Mouse (Mus musculus) hindbrain, embryonic 11.5 days (tissue): ENCODE measurements around the gene Thap12. TPM values are rescaled to one million over a fixed set of nuclear protein-coding genes. Genes with fewer than 3 reads are reported as not detected.
A peak's percentile ranks its signal among the peaks of the same experiment; 100 is the strongest.

Experiments
- ATAC-seq: fragments of 200-750 bp; cut with Nextera tagmentation; 2 replicates; pipeline ENCODE4 v1.8.0; 2017; ENCODE audit warnings: mild to moderate bottlenecking, moderate TSS enrichment, moderate library complexity; ENCODE audit not compliant: low FRiP score
- DNase-seq: peaks from one replicate; pipeline ENCODE4 v3.0.0-alpha.2; 2015; ENCODE audit warnings: low spot score
- H3K27ac ChIP-seq: fragments of 300-500 bp; sonication (generic); 2 replicates; pipeline ENCODE4 v1.5.1; 2014; ENCODE audit warnings: mild to moderate bottlenecking, low read depth, low read length
- H3K27me3 ChIP-seq: fragments of 300-500 bp; sonication (generic); 2 replicates; pipeline ENCODE4 v1.6.1; 2014; ENCODE audit warnings: mild to moderate bottlenecking, low read length, moderate library complexity, mixed read lengths; ENCODE audit not compliant: control insufficient read depth, insufficient read depth
- H3K36me3 ChIP-seq: fragments of 300-500 bp; sonication (generic); 2 replicates; pipeline ENCODE4 v1.6.1; 2014; ENCODE audit warnings: mild to moderate bottlenecking, low read length, moderate library complexity, mixed read lengths; ENCODE audit not compliant: control insufficient read depth, insufficient read depth
- H3K4me1 ChIP-seq: fragments of 300-500 bp; sonication (generic); replicated peaks from 2 replicates; pipeline ENCODE4 v1.6.1; 2014; ENCODE audit warnings: low read length, mixed read lengths; ENCODE audit not compliant: control insufficient read depth, insufficient read depth
- H3K4me2 ChIP-seq: fragments of 300-500 bp; sonication (generic); replicated peaks from 2 replicates; pipeline ENCODE4 v1.6.1; 2014; ENCODE audit warnings: mild to moderate bottlenecking, low read depth, low read length
- H3K4me3 ChIP-seq: fragments of 300-500 bp; sonication (generic); 2 replicates; pipeline ENCODE4 v1.5.1; 2014; ENCODE audit warnings: low read depth, low read length
- H3K9ac ChIP-seq: fragments of 300-500 bp; sonication (generic); 2 replicates; pipeline ENCODE4 v1.6.1; 2014; ENCODE audit warnings: low read depth, low read length
- H3K9me3 ChIP-seq: fragments of 300-500 bp; sonication (generic); 2 replicates; pipeline ENCODE4 v1.6.1; 2016; ENCODE audit warnings: low read length; ENCODE audit not compliant: control insufficient read depth
- WGBS: fragments of 180-500 bp; shearing (Covaris S2); extraction: QIAGEN DNeasy Blood & Tissue Kit; methylation state at CpG from one replicate; pipeline ENCODE4 v1.1.7; 2014; 5-methylcytosine and 5-hydroxymethylcytosine counted together
- polyA plus RNA-seq: library from polyadenylated mRNA; unstranded; fragments of >200 nt; fragmentation: Nextera tagmentation; extraction: Ambion mirVana; gene quantifications from 2 replicates; pipeline ENCODE4 v1.2.1, GENCODE M21; 2014

Thap12 gene
- polyA plus RNA-seq, 1 experiment from 2014 or later = 71.6 TPM

DNA sequence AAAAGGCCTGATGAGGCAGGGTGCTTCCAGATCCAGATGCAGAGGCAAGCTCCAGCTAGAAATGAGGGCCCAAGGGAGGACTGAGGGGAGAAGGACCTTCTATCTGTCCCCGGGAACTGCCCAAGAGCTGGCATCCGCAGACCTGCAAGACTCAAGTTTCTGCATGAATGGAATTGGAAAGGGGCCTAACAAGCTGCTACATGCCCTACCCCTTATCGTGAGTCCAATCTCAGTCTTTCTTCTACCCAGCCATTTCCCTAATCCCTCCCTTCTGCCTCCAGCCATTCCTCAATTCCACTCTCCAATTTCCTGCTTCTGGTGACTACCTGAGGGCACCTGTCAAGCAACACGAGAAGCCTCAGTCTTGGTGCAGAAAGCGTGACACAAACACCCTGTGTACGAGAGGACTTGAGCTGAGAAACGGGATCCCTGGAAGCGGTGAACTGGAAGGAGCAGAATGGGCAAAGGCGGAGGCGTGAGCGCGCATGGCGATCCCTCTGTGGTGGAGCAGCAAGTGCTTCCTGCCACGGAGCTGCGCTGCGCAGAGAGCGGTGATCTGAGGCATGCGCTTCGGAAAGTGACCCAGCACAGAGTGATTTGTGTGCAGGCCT lies 26.9 kb downstream of the Thap12 start:
- 17% methylated on average over 19 of the region's 19 CpGs for WGBS
- Histone ChIP-seq H3K9ac (no peak overlapping the region), H3K27ac (no peak overlapping the region), H3K4me1 (no peaks in the 10 kb centered on the region; the same call in 1 of the 2 replicates), H3K4me2 (0 out of 2 replicates have a peak overlapping the region, but pooled peaks have one; percentile 11), H3K36me3 (no peaks in the 10 kb centered on the region), H3K4me3 (no peak overlapping the region), H3K9me3 (no peaks in the 10 kb centered on the region), H3K27me3 (no peaks in the 10 kb centered on the region)
- ATAC-seq (no peak), DNase-seq (peak; percentile 21)

DNA sequence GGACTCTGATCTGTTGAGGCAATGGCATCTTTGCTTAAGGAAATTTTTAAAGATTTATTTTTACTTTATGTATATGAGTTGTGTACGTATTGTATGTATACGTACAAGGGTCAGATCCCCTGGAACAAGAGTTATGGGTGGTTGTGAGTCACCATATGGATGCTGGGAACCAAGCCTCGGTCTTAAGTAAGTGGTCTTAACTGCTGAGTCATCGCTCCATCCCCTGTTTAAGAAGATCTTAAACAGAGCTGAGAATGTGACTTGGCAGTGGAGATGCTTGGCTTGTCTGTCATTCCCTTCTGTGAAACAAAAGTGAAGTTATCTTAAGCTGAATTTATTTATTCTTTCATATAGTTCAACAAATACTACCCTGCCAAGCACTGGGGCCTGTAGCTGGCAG lies 31.1 kb downstream of the Thap12 start:
- H3K4me3 ChIP-seq = no peak overlapping the region
- H3K4me1 ChIP-seq = no peaks in the 10 kb centered on the region; the same call in 1 of the 2 replicates
- H3K9ac ChIP-seq = no peak overlapping the region
- 89% methylated on average over 4 of the region's 4 CpGs for WGBS
- no peak overlapping the region for H3K4me2 ChIP-seq
- no peaks in the 10 kb centered on the region for H3K9me3 ChIP-seq
- ATAC-seq = no peak
- H3K27ac ChIP-seq = no peak overlapping the region
- DNase-seq = no peak
- H3K27me3 ChIP-seq = no peaks in the 10 kb centered on the region
- no peaks in the 10 kb centered on the region for H3K36me3 ChIP-seq

DNA sequence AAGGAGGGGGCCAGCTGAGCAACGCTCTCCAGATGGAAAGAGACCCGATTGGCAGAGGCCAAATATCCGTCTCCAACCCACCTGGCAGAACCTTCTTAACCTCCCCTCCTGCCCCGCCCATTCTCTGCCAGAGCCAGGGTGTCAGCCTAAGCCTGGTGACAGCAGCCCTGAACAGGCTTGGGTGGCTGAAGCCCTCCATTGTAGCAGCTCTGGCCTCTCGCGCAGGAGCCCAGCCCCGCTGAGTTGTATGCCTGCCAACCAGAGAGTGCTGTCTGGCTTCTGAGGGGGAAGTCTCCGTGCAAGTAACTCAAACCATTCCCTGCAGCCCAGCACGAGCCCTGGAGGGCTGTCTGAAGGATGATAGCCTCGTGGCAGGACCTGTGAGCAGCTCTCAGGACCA lies 32.0 kb downstream of the Thap12 start:
- 34% methylated on average over 10 of the region's 10 CpGs for WGBS
- H3K4me2 ChIP-seq = no peak overlapping the region
- ATAC-seq (no peak), DNase-seq (no peak)
- no peak overlapping the region for H3K9ac ChIP-seq
- no peaks in the 10 kb centered on the region for H3K27me3 ChIP-seq
- no peaks in the 10 kb centered on the region for H3K36me3 ChIP-seq
- no peak overlapping the region for H3K4me3 ChIP-seq
- no peak overlapping the region for H3K27ac ChIP-seq
- H3K9me3 ChIP-seq = no peaks in the 10 kb centered on the region
- H3K4me1 ChIP-seq = no peaks in the 10 kb centered on the region; the same call in 1 of the 2 replicates

DNA sequence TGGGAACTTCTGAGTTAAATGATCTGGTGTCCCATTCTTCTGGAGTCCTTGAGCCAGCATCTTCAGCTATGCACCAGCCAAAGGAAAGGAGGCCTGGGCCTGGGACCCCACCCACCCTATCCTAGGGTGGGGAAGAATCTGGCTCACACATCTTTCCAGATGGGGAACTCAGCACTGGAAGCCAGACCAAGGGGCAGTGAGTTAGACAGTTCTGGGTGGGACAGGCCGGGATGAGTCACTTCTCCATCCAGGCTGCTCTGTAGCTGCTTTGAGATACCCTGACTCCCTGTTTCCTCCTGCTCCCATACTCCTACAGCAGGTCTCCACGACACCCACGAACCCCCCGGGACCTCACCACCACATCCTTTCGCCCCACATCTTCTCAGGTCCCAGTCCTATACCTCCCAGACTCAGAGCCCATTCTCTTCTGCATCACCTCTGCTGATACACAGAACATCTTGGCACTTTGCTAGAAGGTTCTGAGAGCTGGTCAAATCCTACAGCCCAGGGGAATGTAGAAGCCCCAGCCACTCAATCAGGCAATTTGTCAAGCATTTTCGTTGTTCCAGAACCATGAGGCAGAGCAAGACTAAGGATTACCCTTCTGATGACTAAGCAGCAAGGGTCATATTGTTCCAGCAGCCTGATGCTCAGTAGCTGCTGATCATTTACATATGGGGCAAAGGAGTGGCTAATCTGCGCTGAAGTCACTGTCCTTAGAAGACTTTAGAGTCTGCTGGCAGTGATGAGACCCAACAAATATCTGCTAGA lies 34.1 kb downstream of the Thap12 start:
- Histone ChIP-seq H3K27me3 (no peaks in the 10 kb centered on the region), H3K4me3 (no peak overlapping the region), H3K9ac (no peak overlapping the region), H3K9me3 (no peaks in the 10 kb centered on the region), H3K4me2 (no peak overlapping the region), H3K4me1 (no peaks in the 10 kb centered on the region), H3K27ac (no peak overlapping the region), H3K36me3 (no peaks in the 10 kb centered on the region)
- DNase-seq (no peak), ATAC-seq (no peak)
- 78% methylated on average over 7 of the region's 7 CpGs for WGBS

DNA sequence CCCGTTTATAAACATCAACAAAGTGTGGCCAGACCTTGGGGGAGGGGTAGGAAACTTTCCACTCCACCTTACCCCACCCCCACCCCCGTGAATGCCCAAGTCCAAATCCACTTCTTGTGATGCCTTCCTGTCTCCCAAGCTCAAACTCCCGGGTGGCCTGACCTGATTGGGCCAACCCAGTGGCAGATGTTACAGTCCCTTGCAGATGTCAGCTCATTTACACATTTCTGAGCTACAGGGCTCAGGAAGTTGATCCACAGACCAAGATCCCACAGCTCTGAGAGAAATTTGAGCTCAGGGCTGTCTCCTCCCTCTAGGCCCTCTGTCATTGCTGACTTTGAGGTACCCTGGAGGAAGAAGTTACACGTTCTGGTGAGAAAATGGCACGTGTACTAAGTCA lies 37.5 kb downstream of the Thap12 start:
- Histone ChIP-seq H3K9ac (no peak overlapping the region), H3K9me3 (no peaks in the 10 kb centered on the region), H3K27ac (no peak overlapping the region), H3K4me1 (no peaks in the 10 kb centered on the region), H3K4me2 (no peak overlapping the region), H3K36me3 (no peaks in the 10 kb centered on the region), H3K27me3 (no peaks in the 10 kb centered on the region), H3K4me3 (no peak overlapping the region)
- ATAC-seq = no peak
- DNase-seq = no peak
- 25% methylated on average over 5 of the region's 5 CpGs for WGBS

DNA sequence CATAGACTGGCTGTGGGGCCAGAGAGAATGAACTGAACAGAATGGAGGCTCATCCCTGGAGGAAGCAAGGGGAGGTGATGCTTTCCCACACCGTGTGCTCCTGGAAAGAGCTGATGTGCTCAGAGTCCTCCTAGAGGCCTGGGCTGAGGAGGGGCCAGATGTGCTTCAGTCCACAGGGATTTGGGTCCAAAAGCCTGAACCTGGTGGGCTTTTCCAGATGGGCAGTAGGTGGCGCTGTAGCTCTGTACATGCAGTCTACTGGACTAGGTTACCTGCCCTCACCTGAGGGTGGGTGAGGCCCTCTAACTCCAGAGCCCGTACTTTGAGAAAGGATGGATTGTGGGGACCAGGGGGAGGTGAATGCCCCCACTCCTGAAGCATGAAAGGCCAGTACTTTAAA lies 40.4 kb downstream of the Thap12 start:
- H3K4me3 ChIP-seq = no peak overlapping the region
- no peaks in the 10 kb centered on the region for H3K4me1 ChIP-seq
- no peaks in the 10 kb centered on the region for H3K9me3 ChIP-seq
- no peak overlapping the region for H3K9ac ChIP-seq
- no peaks in the 10 kb centered on the region for H3K36me3 ChIP-seq
- no peak overlapping the region for H3K27ac ChIP-seq
- no peaks in the 10 kb centered on the region for H3K27me3 ChIP-seq
- ATAC-seq (no peak), DNase-seq (peak; percentile 78)
- no peak overlapping the region for H3K4me2 ChIP-seq
- WGBS = 5% methylated on average over 3 of the region's 3 CpGs

DNA sequence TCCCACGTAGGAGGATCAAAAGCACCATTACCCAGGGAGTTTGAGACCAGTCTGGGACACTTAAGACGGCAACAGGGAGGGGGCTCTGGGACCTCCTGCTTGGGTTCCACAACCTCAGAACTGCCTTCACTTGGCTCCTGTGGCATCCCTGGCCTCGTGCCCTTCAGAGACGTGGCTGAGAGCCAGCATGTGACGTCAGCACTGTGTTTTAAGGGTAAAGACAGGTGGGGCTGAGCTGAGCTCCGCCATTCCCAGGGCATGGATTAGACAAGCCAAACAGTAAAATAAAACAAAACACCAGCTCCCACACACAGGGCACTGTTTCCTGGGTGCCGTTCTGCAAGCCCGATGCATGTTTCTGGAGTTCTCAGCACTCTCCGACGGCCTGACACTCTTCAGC lies 47.5 kb downstream of the Thap12 start:
- no peak overlapping the region for H3K9ac ChIP-seq
- 0 out of 2 replicates have a peak, but pooled peaks cover 2% of the 10 kb centered on the region for H3K4me1 ChIP-seq
- H3K27ac ChIP-seq = no peak overlapping the region
- DNase-seq = no peak
- no peaks in the 10 kb centered on the region for H3K9me3 ChIP-seq
- H3K4me3 ChIP-seq = no peak overlapping the region
- no peak for ATAC-seq
- 76% methylated on average over 10 of the region's 10 CpGs for WGBS
- H3K4me2 ChIP-seq = no peak overlapping the region
- no peaks in the 10 kb centered on the region for H3K27me3 ChIP-seq
- no peaks in the 10 kb centered on the region for H3K36me3 ChIP-seq

DNA sequence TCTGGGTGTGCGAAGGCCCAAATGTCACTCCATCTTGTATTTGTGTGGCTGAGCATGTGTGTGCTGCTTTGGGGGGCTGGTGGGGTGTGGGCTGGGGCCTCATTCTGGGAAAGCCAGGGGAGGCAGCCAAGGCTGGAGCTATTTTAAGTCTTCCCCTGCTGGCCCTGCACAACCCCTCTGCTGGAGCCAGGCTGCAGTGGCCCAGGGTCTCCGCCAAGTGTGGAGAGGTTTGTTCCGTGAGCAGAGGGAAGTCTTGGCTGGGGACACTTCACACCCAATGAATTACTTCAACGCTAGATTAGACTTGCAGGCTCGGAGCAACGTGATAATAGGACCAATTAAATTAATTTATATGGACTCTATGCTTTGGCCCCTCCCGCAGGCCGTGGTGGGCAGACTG lies 49.8 kb downstream of the Thap12 start:
- no peaks in the 10 kb centered on the region for H3K36me3 ChIP-seq
- DNase-seq (no peak), ATAC-seq (no peak)
- 0 out of 2 replicates have a peak, but pooled peaks cover 2% of the 10 kb centered on the region for H3K4me1 ChIP-seq
- no peak overlapping the region for H3K4me2 ChIP-seq
- H3K27ac ChIP-seq = no peak overlapping the region
- WGBS = 91% methylated on average over 8 of the region's 8 CpGs
- H3K9ac ChIP-seq = no peak overlapping the region
- no peak overlapping the region for H3K4me3 ChIP-seq
- H3K27me3 ChIP-seq = no peaks in the 10 kb centered on the region
- no peaks in the 10 kb centered on the region for H3K9me3 ChIP-seq

DNA sequence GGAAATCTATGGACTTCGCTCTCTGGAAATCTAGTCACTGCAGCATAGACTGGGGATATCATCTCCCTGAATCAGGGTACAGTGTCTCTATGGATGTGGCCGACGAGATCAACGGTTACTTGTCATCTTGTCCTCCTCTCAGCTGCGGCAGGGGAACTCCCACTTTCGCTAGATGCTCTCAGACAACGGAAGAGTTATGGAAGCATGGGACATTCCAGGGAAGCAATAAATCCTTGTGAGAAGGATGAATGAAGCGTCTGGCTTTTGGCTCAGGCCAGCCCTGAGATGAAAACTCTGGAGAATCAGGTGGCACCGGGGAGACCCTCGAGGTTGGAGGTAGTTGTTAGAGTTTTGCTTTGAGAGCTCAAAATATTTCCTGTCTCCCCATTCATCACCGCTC lies 53.1 kb downstream of the Thap12 start:
- H3K27ac ChIP-seq = no peak overlapping the region
- no peak for DNase-seq
- no peak overlapping the region for H3K4me3 ChIP-seq
- H3K4me2 ChIP-seq = no peak overlapping the region
- 0 out of 2 replicates have a peak, but pooled peaks cover 2% of the 10 kb centered on the region for H3K4me1 ChIP-seq
- H3K9me3 ChIP-seq = no peaks in the 10 kb centered on the region
- no peaks in the 10 kb centered on the region for H3K36me3 ChIP-seq
- no peak for ATAC-seq
- no peaks in the 10 kb centered on the region for H3K27me3 ChIP-seq
- no peak overlapping the region for H3K9ac ChIP-seq
- WGBS = 83% methylated on average over 11 of the region's 11 CpGs
